Mouse (Mus musculus) kidney, adult 2 months (tissue): Measurements from ENCODE around the gene L3hypdh. TPM values are rescaled to one million over a fixed set of nuclear protein-coding genes. Genes with fewer than 3 reads are reported as not detected.

Source experiments
- DNase-seq: peaks from one replicate; pipeline ENCODE4 v3.0.0; 2021
- H3K27ac ChIP-seq: fragments of 200-500 bp; 2 replicates; pipeline ENCODE4 v1.5.1; 2012; ENCODE audit warnings: low read depth, low read length, control low read depth, inconsistent platforms; ENCODE audit not compliant: insufficient read depth
- H3K27me3 ChIP-seq: fragments of 200-500 bp; replicated peaks from 2 replicates; pipeline ENCODE4 v1.6.1; 2012; ENCODE audit warnings: mild to moderate bottlenecking, moderate library complexity, low read length, inconsistent platforms; ENCODE audit not compliant: control insufficient read depth, insufficient read depth
- H3K36me3 ChIP-seq: fragments of 200-500 bp; 2 replicates; pipeline ENCODE4 v1.6.1; 2012; ENCODE audit warnings: mild to moderate bottlenecking, moderate library complexity, low read length, inconsistent platforms; ENCODE audit not compliant: control insufficient read depth, insufficient read depth
- H3K4me1 ChIP-seq: fragments of 200-500 bp; 2 replicates; pipeline ENCODE4 v1.6.1; 2011; ENCODE audit warnings: low read length; ENCODE audit not compliant: control insufficient read depth, insufficient read depth
- H3K4me3 ChIP-seq: fragments of 200-500 bp; 2 replicates; pipeline ENCODE4 v1.5.1; 2011; ENCODE audit warnings: mild to moderate bottlenecking, low read depth, low read length, control low read depth; ENCODE audit not compliant: insufficient read depth
- CTCF ChIP-seq: fragments of 200-500 bp; conservative IDR thresholded peaks from 2 replicates; pipeline ENCODE4 v1.5.1; 2011; ENCODE audit warnings: low read depth, mild to moderate bottlenecking, control low read depth, low read length, moderate library complexity, mixed read lengths; ENCODE audit not compliant: insufficient read depth, insufficient read length
- POLR2A ChIP-seq: fragments of 200-500 bp; IDR thresholded peaks from one replicate; pipeline ENCODE4 v1.6.1; 2011; ENCODE audit warnings: low read depth, low read length, control low read depth
- WGBS: fragments of 180-500 bp; shearing (Covaris S2); methylation state at CpG from one replicate; pipeline ENCODE4 v1.1.7; 2018; 5-methylcytosine and 5-hydroxymethylcytosine counted together
- polyA plus RNA-seq: library from polyadenylated mRNA; depleted of rRNA; stranded (reverse); fragments of >200 nt; gene quantifications from 2 replicates; pipeline ENCODE4 v1.2.3, GENCODE M21; 2012

L3hypdh gene
- polyA plus RNA-seq, 1 experiment = 35.4 TPM

- H3K4me3 ChIP-seq = no peak overlapping the region
Observed at GRCm38 (mm10) chr12:72081961-72082360, 3.3 kb downstream of the L3hypdh start.

GRCm38 (mm10) chr12:72078248-72078647 lies 7.0 kb downstream of the L3hypdh start:
- TF ChIP-seq POLR2A = no peak
- TF ChIP-seq CTCF = no peak
- H3K4me3 ChIP-seq = no peak overlapping the region
- H3K27ac ChIP-seq = peak overlapping the region; percentile 66
- peak; percentile 69 for DNase-seq
- H3K36me3 ChIP-seq = peaks cover 2% of the 10 kb centered on the region
- H3K27me3 ChIP-seq = no peaks in the 10 kb centered on the region
- 47% methylated on average over 3 of the region's 3 CpGs for WGBS
- peaks cover 9% of the 10 kb centered on the region; the same call in 1 of the 2 replicates for H3K4me1 ChIP-seq

More at GRCm38 (mm10) chr12:72081961-72082360, 3.3 kb downstream of the L3hypdh start:
- Histone ChIP-seq H3K27ac (no peak overlapping the region), H3K36me3 (no peaks in the 10 kb centered on the region; the same call in 1 of the 2 replicates), H3K4me1 (peaks cover 9% of the 10 kb centered on the region; the same call in 1 of the 2 replicates), H3K27me3 (no peaks in the 10 kb centered on the region)
- DNase-seq = no peak
- 80% methylated on average over 3 of the region's 3 CpGs for WGBS
- TF ChIP-seq POLR2A (no peak), CTCF (no peak)

DNA sequence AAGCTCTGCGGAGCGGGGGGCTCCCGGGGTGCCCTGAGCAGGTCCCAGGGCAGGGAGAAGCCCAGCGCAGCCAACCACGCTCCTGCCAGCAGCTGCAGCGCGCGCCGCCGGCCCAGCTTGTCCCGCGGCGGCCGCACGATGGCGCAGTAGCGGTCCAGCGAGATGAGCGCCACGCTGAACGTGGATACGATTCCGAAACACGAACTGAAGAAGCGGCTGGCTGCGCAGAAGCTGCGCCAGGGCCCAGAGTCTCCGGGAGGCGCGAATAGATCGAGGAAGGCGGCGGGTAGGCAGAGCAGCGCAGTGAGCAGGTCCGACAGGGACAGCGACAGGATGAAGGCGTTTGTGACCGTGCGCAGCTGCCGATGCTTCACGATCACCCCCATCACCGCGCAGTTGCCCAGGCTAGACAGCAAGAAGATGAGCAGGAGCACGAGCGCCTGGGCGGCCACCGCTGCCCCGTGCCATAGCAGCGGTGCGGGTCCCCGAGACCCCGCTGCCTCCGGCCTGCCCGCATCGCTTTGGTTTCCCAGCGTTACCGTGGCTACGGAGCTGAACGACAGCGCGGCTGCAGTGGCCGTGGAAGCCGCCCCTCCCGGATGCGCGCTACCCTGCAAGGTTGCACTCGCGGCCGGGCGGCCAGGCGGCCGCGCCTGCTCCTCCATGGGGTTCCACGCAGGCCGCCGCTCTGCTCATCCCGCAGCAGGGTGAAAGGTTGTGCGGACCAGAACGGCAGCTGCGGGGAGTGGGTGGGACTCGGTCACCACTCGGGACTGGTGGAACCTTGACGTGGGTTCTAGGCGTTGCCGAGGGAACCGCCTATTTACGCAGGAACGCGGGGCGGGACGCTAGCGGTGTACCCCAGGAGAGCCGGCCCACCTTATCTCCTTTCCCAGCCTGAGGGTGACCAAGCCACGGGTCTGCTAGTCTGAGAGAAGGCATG lies 14.6 kb downstream of the L3hypdh start, which contains the start of gene Gpr135:
Gpr135 (minus strand) TSS at position 799 of the 943 bp plus-strand sequence.
- Histone ChIP-seq H3K27me3 (no peaks in the 10 kb centered on the region), H3K27ac (no peak within 1 kb of the TSS), H3K36me3 (peaks cover 2% of the 10 kb centered on the region), H3K4me3 (peak within 1 kb of the TSS; percentile 51), H3K4me1 (0 out of 2 replicates have a peak, but pooled peaks cover 3% of the 10 kb centered on the region)
- DNase-seq = peak; percentile 83
- TF ChIP-seq POLR2A (no peak), CTCF (peak; percentile 75)
- 2% methylated on average over 94 of the region's 94 CpGs for WGBS

DNA sequence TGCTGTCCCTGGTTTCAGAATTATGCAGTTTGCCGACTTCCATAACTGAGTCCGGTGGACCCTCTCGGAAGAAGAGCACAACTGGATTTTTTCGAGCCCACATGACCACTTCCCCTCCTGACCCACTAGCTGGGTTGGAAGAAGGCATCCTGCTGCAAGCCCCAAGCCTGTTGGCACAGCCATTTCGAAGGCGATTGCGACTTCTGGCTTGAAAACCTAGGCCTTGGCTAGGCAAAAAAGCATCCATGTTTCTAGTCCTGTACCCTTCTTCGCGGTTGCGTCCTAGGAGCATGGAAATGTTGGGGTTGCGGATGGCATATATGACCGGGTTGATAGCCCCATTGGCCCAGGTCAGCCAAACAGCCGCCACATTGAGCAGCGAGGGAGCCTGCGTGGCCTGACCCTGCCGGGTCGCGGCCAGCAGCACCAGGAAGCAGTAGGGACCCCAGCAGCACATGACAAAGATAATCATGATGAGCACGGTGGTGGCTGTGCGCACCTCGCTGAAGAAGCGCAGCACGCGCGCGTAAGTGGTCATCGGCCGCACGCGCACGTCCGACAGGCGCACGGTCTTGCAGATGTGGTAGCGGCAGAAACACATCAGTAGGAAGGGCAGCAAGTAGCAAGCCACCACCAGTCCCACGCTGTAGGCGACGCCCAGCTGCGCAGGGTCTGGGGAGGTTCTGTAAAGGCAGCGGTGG lies 15.5 kb downstream of the L3hypdh start:
- peaks cover under 1% of the 10 kb centered on the region; the same call in 1 of the 2 replicates for H3K36me3 ChIP-seq
- H3K4me1 ChIP-seq = 0 out of 2 replicates have a peak, but pooled peaks cover 3% of the 10 kb centered on the region
- no peak overlapping the region for H3K27ac ChIP-seq
- H3K4me3 ChIP-seq = peak overlapping the region; percentile 51
- WGBS = 20% methylated on average over 40 of the region's 40 CpGs
- H3K27me3 ChIP-seq = no peaks in the 10 kb centered on the region
- TF ChIP-seq POLR2A (no peak), CTCF (no peak)
- DNase-seq = no peak

DNA sequence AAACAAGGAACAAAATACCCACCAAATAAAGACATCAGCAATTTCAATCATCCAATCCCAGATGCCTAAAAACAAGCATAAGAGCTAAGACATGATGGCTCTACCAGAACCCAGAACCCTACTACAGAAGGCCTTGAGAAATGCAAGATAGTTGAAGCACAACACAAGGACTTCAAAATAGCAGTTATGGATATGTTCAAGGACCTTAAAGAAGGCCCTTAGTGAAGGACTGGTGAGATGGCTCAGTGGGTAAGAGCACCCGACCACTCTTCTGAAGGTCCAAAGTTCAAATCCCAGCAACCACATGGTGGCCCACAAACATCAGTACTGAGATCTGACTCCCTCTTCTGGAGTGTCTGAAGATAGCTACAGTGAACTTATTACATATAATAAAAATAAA lies 27.5 kb downstream of the L3hypdh start:
- Histone ChIP-seq H3K4me3 (no peak overlapping the region), H3K4me1 (no peaks in the 10 kb centered on the region), H3K27ac (no peak overlapping the region), H3K36me3 (no peaks in the 10 kb centered on the region), H3K27me3 (no peaks in the 10 kb centered on the region; the same call in 1 of the 2 replicates)
- DNase-seq = no peak
- WGBS = 83% methylated on average over 1 of the region's 1 CpGs
- no peak for TF ChIP-seq POLR2A
- TF ChIP-seq CTCF = no peak

GRCm38 (mm10) chr12:72053851-72054250 lies 31.4 kb downstream of the L3hypdh start:
- TF ChIP-seq CTCF (no peak), POLR2A (no peak)
- Histone ChIP-seq H3K4me3 (no peak overlapping the region), H3K27ac (no peak overlapping the region), H3K27me3 (no peaks in the 10 kb centered on the region; the same call in 1 of the 2 replicates), H3K4me1 (no peaks in the 10 kb centered on the region), H3K36me3 (no peaks in the 10 kb centered on the region)
- DNase-seq = no peak
- 51% methylated on average over 6 of the region's 6 CpGs for WGBS
